In the genomic region with DNA sequence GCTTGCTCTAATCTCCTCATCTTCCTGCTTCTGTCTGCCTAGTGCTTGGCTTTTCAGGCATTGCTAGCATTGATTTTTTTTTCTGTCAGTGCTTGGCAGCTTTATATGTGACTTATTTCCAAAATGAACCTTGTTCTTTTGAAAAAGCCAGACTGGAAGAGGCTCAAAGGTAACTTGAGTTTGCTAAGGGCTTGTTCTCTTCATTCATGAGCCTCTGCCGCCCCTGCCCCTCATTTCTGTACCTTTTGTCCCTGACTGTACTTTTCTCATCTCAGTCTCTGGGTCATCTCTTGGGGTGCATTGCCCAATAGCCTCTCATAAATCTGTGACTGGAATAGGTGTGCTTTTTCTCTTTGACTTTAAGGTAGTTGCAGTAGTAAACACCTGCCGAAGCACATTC, we compare ENCODE assay signal across 8 mouse cellular contexts. TPM values are rescaled to one million over a fixed set of nuclear protein-coding genes. Genes with fewer than 3 reads are reported as not detected.
DNase-seq lines count a peak whose midpoint lies in the region; ATAC-seq and TF ChIP-seq lines count a peak whose summit lies in the region.

No protein-coding gene starts in this region.

- no peak for ATAC-seq in hindbrain, postnatal 0 days
- ATAC-seq in liver, embryonic 15.5 days (ENCODE audit: insufficient read depth), result no peak

- peak overlapping the region; percentile 84 for H3K4me2 ChIP-seq in hindbrain, postnatal 0 days (ENCODE audit: low read depth, low read length)
- H3K4me2 ChIP-seq in liver, embryonic 15.5 days, result peak overlapping the region; percentile 93

- peak overlapping the region; percentile 84 for H3K9ac ChIP-seq in ES-Bruce4 (ENCODE audit: low read depth, poor library complexity, severe bottlenecking)
- H3K9ac ChIP-seq in hindbrain, postnatal 0 days (replicated peaks; ENCODE audit: low read length), result peak overlapping the region; percentile 75
- peak overlapping the region; percentile 85 for H3K9ac ChIP-seq in liver, embryonic 15.5 days

- H3K9me3 ChIP-seq in ES-Bruce4 (replicated peaks; ENCODE audit: control insufficient read depth, insufficient read depth, low read length, poor library complexity, severe bottlenecking), result no peaks in the 10 kb centered on the region
- no peaks in the 10 kb centered on the region for H3K9me3 ChIP-seq in hindbrain, postnatal 0 days (ENCODE audit: low read length)
- H3K9me3 ChIP-seq in liver, embryonic 15.5 days (replicated peaks), result no peaks in the 10 kb centered on the region

- no peak for TF ChIP-seq EP300 in ES-Bruce4 (IDR thresholded peaks at IDR 0.05; ENCODE audit: insufficient read depth, low read depth, low read length)

- WGBS in hindbrain, postnatal 0 days, result 73% methylated on average over 2 of the region's 2 CpGs
- 84% methylated on average over 2 of the region's 2 CpGs for WGBS in liver, embryonic 15.5 days (ENCODE audit: insufficient replicate concordance)

- TF ChIP-seq CTCF in ES-Bruce4 (IDR thresholded peaks at IDR 0.05; ENCODE audit: low read depth, low read length), result no peak
- no peak for TF ChIP-seq CTCF in hindbrain, postnatal 0 days (IDR thresholded peaks at IDR 0.05; ENCODE audit: low read depth)

- H3K36me3 ChIP-seq in ES-Bruce4 (ENCODE audit: control insufficient read depth, insufficient read depth, low read length, poor library complexity, severe bottlenecking), result peaks cover 7% of the 10 kb centered on the region; the same call in 1 of the 2 replicates
- peaks cover 16% of the 10 kb centered on the region; the same call in 1 of the 2 replicates for H3K36me3 ChIP-seq in hindbrain, postnatal 0 days (ENCODE audit: insufficient read depth, low read length)
- H3K36me3 ChIP-seq in liver, embryonic 15.5 days (replicated peaks), result peaks cover 27% of the 10 kb centered on the region

- DNase-seq in cerebellum, adult 8-10 months, result peak; percentile 19
- no peak for DNase-seq in cerebellum, postnatal 4 days (ENCODE audit: low spot score in 2 of 2)
- DNase-seq in hindbrain, postnatal 0 days (ENCODE audit: low spot score), result no peak
- no peak for DNase-seq in thymus, postnatal 10 days (ENCODE audit: low spot score in 2 of 2)
- no peak for DNase-seq in spleen, postnatal 4 days (ENCODE audit: low spot score in 2 of 2)
- no peak for DNase-seq in thymus, postnatal 36 days

- H3K27me3 ChIP-seq in ES-Bruce4 (ENCODE audit: control insufficient read depth, insufficient read depth, low read length, poor library complexity, severe bottlenecking), result no peaks in the 10 kb centered on the region
- H3K27me3 ChIP-seq in hindbrain, postnatal 0 days (ENCODE audit: insufficient read depth, low read length), result no peaks in the 10 kb centered on the region
- no peaks in the 10 kb centered on the region for H3K27me3 ChIP-seq in liver, embryonic 15.5 days

- H3K4me3 ChIP-seq in ES-Bruce4 (ENCODE audit: low read depth, low read length), result no peak overlapping the region
- H3K4me3 ChIP-seq in hindbrain, postnatal 0 days (ENCODE audit: low read length), result peak overlapping the region; percentile 68
- peak overlapping the region; percentile 74 for H3K4me3 ChIP-seq in liver, embryonic 15.5 days (replicated peaks)

- TF ChIP-seq POLR2A in ES-Bruce4 (IDR thresholded peaks at IDR 0.05; ENCODE audit: insufficient read depth, low read length), result no peak

- no peak overlapping the region for H3K27ac ChIP-seq in ES-Bruce4 (ENCODE audit: insufficient read depth, low read length)
- peak overlapping the region; percentile 99; the same call in 1 of the 2 replicates for H3K27ac ChIP-seq in hindbrain, postnatal 0 days
- H3K27ac ChIP-seq in liver, embryonic 15.5 days (replicated peaks), result peak overlapping the region; percentile 99

- no peaks in the 10 kb centered on the region for H3K4me1 ChIP-seq in ES-Bruce4 (ENCODE audit: control insufficient read depth, insufficient read depth, low read length)
- H3K4me1 ChIP-seq in hindbrain, postnatal 0 days (ENCODE audit: insufficient read depth, low read length), result peaks cover 8% of the 10 kb centered on the region
- H3K4me1 ChIP-seq in liver, embryonic 15.5 days (replicated peaks), result peaks cover 15% of the 10 kb centered on the region

RNA-seq across cellular contexts. Expression of a gene that starts 1.3 kb away (rescaled TPM):
- 24.1 and 26.1 TPM in 2 replicates for polyA plus RNA-seq in ES-Bruce4 (2011; ENCODE audit: insufficient read depth, insufficient read length, low read depth, missing spikeins)
- 9.4 and 13.3 TPM in 2 replicates for total RNA-seq in hindbrain, postnatal 0 days (2014; rRNA removed)
- 38.7 and 39.9 TPM in 2 replicates for polyA plus RNA-seq in hindbrain, postnatal 0 days (2015; fragmentation: Nextera tagmentation; extraction: Ambion mirVana)
- polyA plus RNA-seq in liver, embryonic 15.5 days (2015; fragmentation: Nextera tagmentation; extraction: Ambion mirVana), result 15.2 and 16.7 TPM in 2 replicates

RNA-seq across cellular contexts. Expression of a gene that starts 35.0 kb away (rescaled TPM):
- polyA plus RNA-seq in ES-Bruce4 (2011; ENCODE audit: insufficient read depth, insufficient read length, low read depth, missing spikeins), result 0.30 and 0.90 TPM in 2 replicates
- 2.6 and 4.6 TPM in 2 replicates for total RNA-seq in hindbrain, postnatal 0 days (2014; rRNA removed)
- polyA plus RNA-seq in hindbrain, postnatal 0 days (2015; fragmentation: Nextera tagmentation; extraction: Ambion mirVana), result 2.5 and 3.1 TPM in 2 replicates
- polyA plus RNA-seq in liver, embryonic 15.5 days (2015; fragmentation: Nextera tagmentation; extraction: Ambion mirVana), result 3.7 and 3.9 TPM in 2 replicates
